Mouse (Mus musculus): ENCODE data around the gene Glmp. TPM values are rescaled to one million over a fixed set of nuclear protein-coding genes. Genes with fewer than 3 reads are reported as not detected.
"Not testable (repeated sequence)": the region's sequence is repeated elsewhere in the genome, so short reads cannot be mapped to it uniquely, and the experiment has no call there.

Glmp gene
- polyA plus RNA-seq, 1 experiment from 2014 or later = 209 TPM

DNA sequence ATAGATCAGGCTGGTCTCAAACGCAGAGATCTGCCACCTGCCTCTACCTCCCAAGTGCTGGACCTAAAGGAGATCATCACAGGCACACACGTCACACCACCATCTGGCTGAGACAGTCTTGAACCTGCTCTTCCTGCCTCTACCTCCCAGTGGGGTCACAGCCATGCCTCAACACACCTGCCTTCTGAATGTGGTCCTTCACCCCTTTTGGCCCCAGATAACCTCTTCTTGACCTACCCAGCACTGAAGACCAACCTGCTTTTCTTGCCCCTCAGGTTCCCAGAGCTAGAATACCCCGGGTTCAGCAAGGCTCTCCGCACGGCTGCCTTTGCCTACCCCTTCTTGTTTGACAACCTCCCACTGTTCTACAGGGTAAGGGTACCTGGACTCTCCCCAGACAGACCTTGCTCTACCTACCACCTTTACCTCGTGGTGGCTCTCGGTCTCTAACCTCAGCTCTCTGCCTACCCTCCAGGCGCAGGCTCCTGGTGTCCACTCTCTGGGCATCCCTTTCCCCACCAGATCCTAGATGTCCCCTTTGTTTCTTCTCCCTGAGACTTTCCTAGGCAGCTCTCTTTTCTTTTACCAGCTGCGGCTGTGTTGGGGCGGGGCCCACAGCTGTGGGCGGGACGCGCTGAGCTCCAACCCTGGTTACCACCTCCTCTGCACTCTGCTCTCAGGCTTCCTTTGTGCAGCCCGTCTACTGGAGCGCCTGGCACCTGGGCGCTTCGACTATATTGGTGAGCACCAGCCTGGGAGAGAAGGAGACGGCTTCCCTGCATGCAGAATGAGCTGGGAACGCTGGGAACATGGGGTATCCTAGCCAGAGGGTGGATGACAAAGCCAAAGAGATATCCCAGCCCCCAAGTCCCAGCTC lies 51.2 kb downstream of the Glmp start:
- DNase-seq (ENCODE audit: low spot score) = peak; percentile 84

DNA sequence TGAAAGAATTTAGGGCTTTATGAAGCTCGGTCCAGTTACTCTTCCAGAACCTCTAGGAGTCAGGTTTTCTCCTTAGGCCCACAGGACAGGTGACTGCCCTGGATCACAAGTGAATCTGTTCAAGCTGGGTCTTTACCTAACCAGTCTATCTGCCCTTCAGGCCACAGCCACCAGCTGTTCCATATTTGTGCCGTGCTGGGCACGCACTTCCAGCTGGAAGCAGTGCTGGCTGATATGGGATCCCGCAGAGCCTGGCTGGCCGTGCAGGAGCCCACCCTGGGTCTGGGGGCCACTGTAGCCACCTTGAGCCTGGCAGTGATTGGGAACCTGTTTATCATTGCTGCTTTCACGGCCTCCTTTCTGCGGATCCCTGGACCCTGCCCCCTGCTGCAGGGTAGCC lies 51.8 kb downstream of the Glmp start:
- not testable (repeated sequence) for DNase-seq (ENCODE audit: low spot score)

DNA sequence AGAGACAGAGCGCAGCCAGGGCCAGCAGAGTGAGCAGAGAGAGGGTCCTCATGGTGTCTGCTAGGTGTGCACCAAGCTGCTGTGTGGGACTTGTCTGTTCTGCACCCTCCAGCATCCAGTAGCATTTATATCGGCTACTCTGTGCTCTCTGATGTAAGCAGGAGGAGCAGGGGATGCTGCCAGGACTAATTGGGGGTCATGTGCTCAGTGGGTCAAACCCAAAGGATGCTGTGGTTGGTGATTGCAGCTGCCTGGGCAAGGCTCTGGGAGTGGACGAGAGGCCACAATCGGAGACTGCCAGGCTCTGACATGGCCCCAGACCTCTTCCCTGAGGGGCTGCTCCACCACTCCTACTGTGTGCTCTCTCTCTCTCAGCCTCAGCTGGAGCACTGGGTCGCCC lies 53.8 kb downstream of the Glmp start, which contains the start of gene Bglap2:
Bglap2 (minus strand) TSS at position 101 of the 400 bp plus-strand sequence.
- not testable (repeated sequence) for DNase-seq (ENCODE audit: low spot score)

Other genes starting within 250 kb of the Glmp start
- gene Ttc24, start 246.7 kb upstream of the Glmp start, polyA plus RNA-seq (2015; fragmentation: Nextera tagmentation; extraction: Ambion mirVana) = 0.69 and 0.76 TPM in 2 replicates
- 5.8 and 6.1 TPM in 2 replicates for gene Iqgap3, start 243.1 kb upstream of the Glmp start, polyA plus RNA-seq (2015; fragmentation: Nextera tagmentation; extraction: Ambion mirVana)
- 32.0 and 32.2 TPM in 2 replicates for gene Mef2d, start 182.7 kb upstream of the Glmp start, polyA plus RNA-seq (2015; fragmentation: Nextera tagmentation; extraction: Ambion mirVana)
- 0.58 and 0.66 TPM in 2 replicates for gene Rhbg, start 70.3 kb upstream of the Glmp start, polyA plus RNA-seq (2015; fragmentation: Nextera tagmentation; extraction: Ambion mirVana)
- gene Gm38392, start 37.8 kb upstream of the Glmp start, polyA plus RNA-seq (2015; fragmentation: Nextera tagmentation; extraction: Ambion mirVana) = 0.33 TPM in 1 of 2 replicates, not detected in the other
- 15.6 and 16.2 TPM in 2 replicates for gene Tsacc, start 28.0 kb upstream of the Glmp start, polyA plus RNA-seq (2015; fragmentation: Nextera tagmentation; extraction: Ambion mirVana)
- gene Cct3, start 27.9 kb upstream of the Glmp start, polyA plus RNA-seq (2015; fragmentation: Nextera tagmentation; extraction: Ambion mirVana) = 401 and 428 TPM in 2 replicates
- 3.0 and 4.1 TPM in 2 replicates for gene Tmem79, start 11.1 kb downstream of the Glmp start, polyA plus RNA-seq (2015; fragmentation: Nextera tagmentation; extraction: Ambion mirVana)
- 30.0 and 35.4 TPM in 2 replicates for gene Smg5, start 11.2 kb downstream of the Glmp start, polyA plus RNA-seq (2015; fragmentation: Nextera tagmentation; extraction: Ambion mirVana)
- 0.49 and 0.56 TPM in 2 replicates for gene Paqr6, start 39.6 kb downstream of the Glmp start, polyA plus RNA-seq (2015; fragmentation: Nextera tagmentation; extraction: Ambion mirVana)
- gene Bglap3, start 47.7 kb downstream of the Glmp start, polyA plus RNA-seq (2015; fragmentation: Nextera tagmentation; extraction: Ambion mirVana) = 2.6 TPM in 2 replicates
- gene Bglap2, start 53.7 kb downstream of the Glmp start, polyA plus RNA-seq (2015; fragmentation: Nextera tagmentation; extraction: Ambion mirVana) = 0.83 and 1.1 TPM in 2 replicates
- gene Bglap, start 59.4 kb downstream of the Glmp start, polyA plus RNA-seq (2015; fragmentation: Nextera tagmentation; extraction: Ambion mirVana) = 0.80 and 1.2 TPM in 2 replicates
- gene Pmf1, start 85.3 kb downstream of the Glmp start, polyA plus RNA-seq (2015; fragmentation: Nextera tagmentation; extraction: Ambion mirVana) = 144 and 151 TPM in 2 replicates
- 9.6 and 12.3 TPM in 2 replicates for gene Slc25a44, start 100.1 kb downstream of the Glmp start, polyA plus RNA-seq (2015; fragmentation: Nextera tagmentation; extraction: Ambion mirVana)
- 14.6 and 15.1 TPM in 2 replicates for gene Sema4a, start 136.2 kb downstream of the Glmp start, polyA plus RNA-seq (2015; fragmentation: Nextera tagmentation; extraction: Ambion mirVana)
- 40.6 and 43.8 TPM in 2 replicates for gene Lmna, start 184.9 kb downstream of the Glmp start, polyA plus RNA-seq (2015; fragmentation: Nextera tagmentation; extraction: Ambion mirVana)
- gene Mex3a, start 207.4 kb downstream of the Glmp start, polyA plus RNA-seq (2015; fragmentation: Nextera tagmentation; extraction: Ambion mirVana) = 8.1 and 10.3 TPM in 2 replicates
- gene Rab25, start 223.3 kb downstream of the Glmp start, polyA plus RNA-seq (2015; fragmentation: Nextera tagmentation; extraction: Ambion mirVana) = 2.7 and 3.5 TPM in 2 replicates
- 150 and 153 TPM in 2 replicates for gene Lamtor2, start 228.1 kb downstream of the Glmp start, polyA plus RNA-seq (2015; fragmentation: Nextera tagmentation; extraction: Ambion mirVana)
- 14.6 and 16.2 TPM in 2 replicates for gene Ubqln4, start 228.7 kb downstream of the Glmp start, polyA plus RNA-seq (2015; fragmentation: Nextera tagmentation; extraction: Ambion mirVana)

All from thymus, postnatal 0 days (tissue).